Mouse (Mus musculus) small intestine, adult 2 months (tissue): ENCODE data around the gene Atf7ip. TPM values are rescaled to one million over a fixed set of nuclear protein-coding genes. Genes with fewer than 3 reads are reported as not detected.

Experiments
- H3K27ac ChIP-seq: fragments of 200-500 bp; 2 replicates; pipeline ENCODE4 v1.5.1; 2012; ENCODE audit warnings: low read depth, low read length, control low read depth, inconsistent platforms; ENCODE audit not compliant: insufficient read depth
- H3K27me3 ChIP-seq: fragments of 200-500 bp; 2 replicates; pipeline ENCODE4 v1.6.1; 2012; ENCODE audit warnings: mild to moderate bottlenecking, moderate library complexity, low read length, inconsistent platforms; ENCODE audit not compliant: control insufficient read depth, insufficient read depth
- H3K36me3 ChIP-seq: fragments of 200-500 bp; 2 replicates; pipeline ENCODE4 v1.6.1; 2012; ENCODE audit warnings: mild to moderate bottlenecking, low read length, control low read depth, inconsistent platforms; ENCODE audit not compliant: control insufficient read depth, insufficient read depth
- H3K4me1 ChIP-seq: fragments of 200-500 bp; 2 replicates; pipeline ENCODE4 v1.6.1; 2012; ENCODE audit warnings: low read length, inconsistent platforms, mixed read lengths; ENCODE audit not compliant: control insufficient read depth, insufficient read depth, insufficient read length
- H3K4me3 ChIP-seq: fragments of 200-500 bp; 2 replicates; pipeline ENCODE4 v1.5.1; 2012; ENCODE audit warnings: low read depth, mild to moderate bottlenecking, control low read depth, inconsistent platforms, low read length, moderate library complexity
- CTCF ChIP-seq: fragments of 200-500 bp; IDR thresholded peaks from 2 replicates; pipeline ENCODE4 v1.5.1; 2012; ENCODE audit warnings: low read depth, mild to moderate bottlenecking, control low read depth, inconsistent platforms, low read length, moderate library complexity, mixed read lengths; ENCODE audit not compliant: insufficient replicate concordance, insufficient read length; ENCODE audit errors: extremely low read depth
- POLR2A ChIP-seq: fragments of 200-500 bp; IDR thresholded peaks from 2 replicates; pipeline ENCODE4 v1.6.1; 2012; ENCODE audit warnings: low read depth, mild to moderate bottlenecking, control low read depth, inconsistent platforms, low read length, moderate library complexity
- WGBS: fragments of 180-500 bp; shearing (Covaris S2); methylation state at CpG from one replicate; pipeline ENCODE4 v1.1.7; 2018; 5-methylcytosine and 5-hydroxymethylcytosine counted together
- polyA plus RNA-seq: library from polyadenylated mRNA; depleted of rRNA; stranded (reverse); fragments of >200 nt; gene quantifications from 2 replicates; pipeline ENCODE4 v1.2.3, GENCODE M21; 2012

The Atf7ip gene
- polyA plus RNA-seq, 1 experiment: 19.0 TPM

- Histone ChIP-seq H3K4me3 (no peak overlapping the region), H3K36me3 (no peaks in the 10 kb centered on the region), H3K27me3 (no peaks in the 10 kb centered on the region), H3K27ac (no peak overlapping the region), H3K4me1 (peaks cover 2% of the 10 kb centered on the region; the same call in 1 of the 2 replicates)
- TF ChIP-seq CTCF (no peak), POLR2A (no peak)
- 82% methylated on average over 4 of the region's 4 CpGs for WGBS
These were observed 13.7 kb upstream of the Atf7ip start for GRCm38 (mm10) chr6:136492251-136492650.

GRCm38 (mm10) chr6:136493486-136493885 is 12.5 kb upstream of the Atf7ip start:
- TF ChIP-seq POLR2A (no peak), CTCF (no peak)
- Histone ChIP-seq H3K27me3 (no peaks in the 10 kb centered on the region), H3K27ac (no peak overlapping the region), H3K36me3 (no peaks in the 10 kb centered on the region), H3K4me3 (no peak overlapping the region), H3K4me1 (peaks cover 12% of the 10 kb centered on the region; the same call in 1 of the 2 replicates)
- 86% methylated on average over 7 of the region's 7 CpGs for WGBS

GRCm38 (mm10) chr6:136493910-136494751 is 11.8 kb upstream of the Atf7ip start:
- no peak overlapping the region for H3K27ac ChIP-seq
- no peaks in the 10 kb centered on the region for H3K27me3 ChIP-seq
- WGBS: 86% methylated on average over 12 of the region's 12 CpGs

GRCm38 (mm10) chr6:136495023-136495422 is 10.9 kb upstream of the Atf7ip start:
- no peaks in the 10 kb centered on the region for H3K27me3 ChIP-seq
- H3K4me3 ChIP-seq: no peak overlapping the region
- peaks cover 17% of the 10 kb centered on the region; the same call in 1 of the 2 replicates for H3K4me1 ChIP-seq
- WGBS: 88% methylated on average over 12 of the region's 12 CpGs
- no peaks in the 10 kb centered on the region for H3K36me3 ChIP-seq
- H3K27ac ChIP-seq: no peak overlapping the region
- TF ChIP-seq POLR2A (no peak), CTCF (no peak)

More at GRCm38 (mm10) chr6:136493910-136494751, 11.8 kb upstream of the Atf7ip start:
- peaks cover 16% of the 10 kb centered on the region; the same call in 1 of the 2 replicates for H3K4me1 ChIP-seq
- H3K36me3 ChIP-seq: no peaks in the 10 kb centered on the region
- H3K4me3 ChIP-seq: no peak overlapping the region
- no peak for TF ChIP-seq CTCF
- TF ChIP-seq POLR2A: no peak

GRCm38 (mm10) chr6:136497744-136498143 is 8.2 kb upstream of the Atf7ip start:
- TF ChIP-seq CTCF (no peak), POLR2A (no peak)
- 51% methylated on average over 5 of the region's 5 CpGs for WGBS

GRCm38 (mm10) chr6:136499292-136499977 is 6.5 kb upstream of the Atf7ip start:
- 73% methylated on average over 10 of the region's 10 CpGs for WGBS
- Histone ChIP-seq H3K4me1 (peaks cover 15% of the 10 kb centered on the region; the same call in 1 of the 2 replicates), H3K4me3 (no peak overlapping the region), H3K27me3 (no peaks in the 10 kb centered on the region), H3K36me3 (no peaks in the 10 kb centered on the region), H3K27ac (no peak overlapping the region)
- no peak for TF ChIP-seq POLR2A
- no peak for TF ChIP-seq CTCF

More at GRCm38 (mm10) chr6:136497744-136498143, 8.2 kb upstream of the Atf7ip start:
- H3K4me3 ChIP-seq: no peak overlapping the region
- H3K36me3 ChIP-seq: no peaks in the 10 kb centered on the region
- H3K27ac ChIP-seq: peak overlapping the region; percentile 61
- H3K27me3 ChIP-seq: no peaks in the 10 kb centered on the region
- peaks cover 15% of the 10 kb centered on the region; the same call in 1 of the 2 replicates for H3K4me1 ChIP-seq

- no peaks in the 10 kb centered on the region for H3K27me3 ChIP-seq
- TF ChIP-seq POLR2A: no peak
- no peak for TF ChIP-seq CTCF
- H3K36me3 ChIP-seq: no peaks in the 10 kb centered on the region
- H3K4me3 ChIP-seq: no peak overlapping the region
- H3K27ac ChIP-seq: no peak overlapping the region
- no peaks in the 10 kb centered on the region for H3K4me1 ChIP-seq
- 94% methylated on average over 3 of the region's 3 CpGs for WGBS
These were observed 2.7 kb downstream of the Atf7ip start for GRCm38 (mm10) chr6:136508652-136509051.
